Mouse (Mus musculus) ES-E14 (cell line): ENCODE results near the gene Sned1. TPM values are rescaled to one million over a fixed set of nuclear protein-coding genes. Genes with fewer than 3 reads are reported as not detected.

Experiments used
- DNase-seq: peaks from one replicate; pipeline ENCODE4 v3.0.0-alpha.2; 2013; ENCODE audit warnings: low read depth, low spot score
- H3K27ac ChIP-seq: 2 replicates; pipeline ENCODE4 v1.5.1; 2012; ENCODE audit warnings: low read depth, mild to moderate bottlenecking, low read length, moderate library complexity, mixed read lengths; ENCODE audit not compliant: poor library complexity, insufficient read depth, severe bottlenecking
- H3K36me3 ChIP-seq: 2 replicates; pipeline ENCODE4 v1.6.1; 2012; ENCODE audit warnings: mild to moderate bottlenecking, low read length, moderate library complexity, mixed read lengths; ENCODE audit not compliant: control insufficient read depth, poor library complexity, insufficient read depth, severe bottlenecking
- H3K4me1 ChIP-seq, 2 experiments: fragments of 150-350 bp in 1 of 2; sonication (generic) in 1 of 2; 2 replicates each; pipeline ENCODE4 v1.6.1; 2012; ENCODE audit warnings: low read length in 2 of 2, mild to moderate bottlenecking in 1 of 2, mixed read lengths in 1 of 2; ENCODE audit not compliant: control insufficient read depth in 2 of 2, insufficient read depth in 2 of 2, poor library complexity in 1 of 2
- H3K4me3 ChIP-seq, 2 experiments: fragments of 150-350 bp in 1 of 2; sonication (generic) in 1 of 2; 2 replicates each; pipeline ENCODE4 v1.5.1; 2012; ENCODE audit warnings: low read length in 2 of 2, low read depth in 1 of 2, mild to moderate bottlenecking in 1 of 2, mixed read lengths in 1 of 2; ENCODE audit not compliant: insufficient read depth in 1 of 2, poor library complexity in 1 of 2, severe bottlenecking in 1 of 2
- H3K9ac ChIP-seq: 2 replicates; pipeline ENCODE4 v1.6.1; 2012; ENCODE audit warnings: low read depth, mild to moderate bottlenecking, low read length, mixed read lengths; ENCODE audit not compliant: poor library complexity, insufficient read depth, severe bottlenecking
- H3K9me3 ChIP-seq: fragments of 150-350 bp; sonication (generic); 2 replicates; pipeline ENCODE4 v1.6.1; 2012; ENCODE audit warnings: low read depth, mild to moderate bottlenecking, low read length; ENCODE audit not compliant: control insufficient read depth, insufficient read depth
- CHD2 ChIP-seq: IDR thresholded peaks from 2 replicates; pipeline ENCODE4 v1.6.1; 2014; ENCODE audit warnings: mild to moderate bottlenecking, low read depth, low read length, inconsistent platforms
- HCFC1 ChIP-seq: IDR thresholded peaks from 2 replicates; pipeline ENCODE4 v1.6.1; 2012; ENCODE audit warnings: low read length, inconsistent platforms, borderline replicate concordance; ENCODE audit not compliant: insufficient read depth
- MAFK ChIP-seq: IDR thresholded peaks from 2 replicates; pipeline ENCODE4 v1.6.1; 2014; ENCODE audit warnings: mild to moderate bottlenecking, low read depth, low read length, inconsistent platforms; ENCODE audit not compliant: insufficient read depth
- ZC3H11A ChIP-seq: IDR thresholded peaks from 2 replicates; pipeline ENCODE4 v1.6.1; 2012; ENCODE audit warnings: low read depth, mild to moderate bottlenecking, inconsistent platforms, low read length, borderline replicate concordance
- ZNF384 ChIP-seq: IDR thresholded peaks from 2 replicates; pipeline ENCODE4 v1.6.1; 2012; ENCODE audit warnings: low read depth, low read length, inconsistent platforms
- in situ Hi-C, 2 experiments: fragments of 600-800 bp; cut with MboI; formaldehyde crosslinking; loops; one replicate each; pipeline ENCODE4 v1.15.1; 2025; ENCODE audit warnings: low sequenced_read_pairs in 2 of 2, inconsistent platforms in 1 of 2; ENCODE audit not compliant: unreplicated experiment in 2 of 2
- total RNA-seq: library from RNA; depleted of rRNA; stranded (reverse); fragments of 300-350 nt; gene quantifications from 2 replicates; pipeline ENCODE4 v1.2.3, GENCODE M21; 2012

The Sned1 gene
- total RNA-seq, 1 experiment = 11.8 TPM

DNA sequence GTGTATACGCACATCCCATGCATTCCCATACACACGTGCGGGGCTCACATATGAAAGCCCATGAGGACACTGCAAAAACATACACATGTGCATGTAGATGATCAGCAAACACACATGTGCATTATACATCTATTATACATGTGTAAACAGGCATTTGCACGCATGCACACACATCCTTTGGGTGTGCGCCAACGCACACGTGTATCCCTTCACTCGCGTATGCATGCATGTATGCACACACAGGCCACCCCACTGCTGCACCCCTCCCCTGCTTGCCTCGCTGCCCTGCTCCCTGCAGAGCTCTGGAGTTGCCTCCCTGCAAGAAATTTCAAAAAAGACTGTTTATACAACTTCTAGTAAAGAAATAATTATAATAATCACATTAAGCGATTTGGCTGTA, 24.6 kb upstream of the Sned1 start:
- no peak for DNase-seq
- no peak overlapping the region for H3K9ac ChIP-seq
- no peaks in the 10 kb centered on the region for H3K9me3 ChIP-seq
- no peak overlapping the region for H3K27ac ChIP-seq
- no peak overlapping the region for H3K4me3 ChIP-seq
- H3K36me3 ChIP-seq = no peaks in the 10 kb centered on the region
- TF ChIP-seq ZNF384 (no peak), HCFC1 (no peak), MAFK (no peak), CHD2 (no peak), ZC3H11A (no peak)
- in situ Hi-C loops = no loop called here
- H3K4me1 ChIP-seq = peaks cover 4 to 44% of the 10 kb centered on the region in 2 experiments; a peak in 3 of 4 replicates

DNA sequence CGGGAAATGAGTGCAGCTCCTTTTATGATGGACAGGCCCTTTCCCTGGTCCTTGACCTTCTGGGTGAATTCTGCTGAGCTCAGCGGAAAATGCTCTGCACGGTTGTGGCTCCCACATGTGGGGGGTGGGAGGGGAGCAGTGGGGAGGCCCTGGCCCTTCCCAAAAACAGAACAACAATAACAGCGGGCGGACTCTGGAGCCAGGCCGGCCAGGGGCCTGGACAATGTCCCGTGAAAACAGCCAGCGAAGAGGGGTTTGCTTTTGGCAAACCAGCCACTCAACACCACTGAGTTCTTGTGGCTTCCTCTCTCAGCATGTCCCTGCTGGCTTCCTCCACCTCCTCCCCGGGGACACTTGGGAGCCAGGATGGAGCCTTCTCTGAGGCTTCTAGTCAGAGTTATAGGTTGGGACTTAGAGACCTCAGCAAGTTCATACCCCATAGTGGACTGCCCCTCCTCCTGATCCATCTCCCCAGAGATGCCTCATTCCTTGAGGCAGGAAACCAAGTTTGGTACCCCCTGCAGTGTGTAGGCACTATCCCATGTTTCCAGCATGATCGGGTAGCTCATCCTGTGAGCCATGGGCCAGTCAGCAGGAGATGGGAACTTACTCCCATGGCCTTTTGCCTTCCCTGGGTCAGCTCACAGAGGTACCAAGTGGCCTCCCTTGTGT, 24.0 kb upstream of the Sned1 start:
- Histone ChIP-seq H3K9me3 (no peaks in the 10 kb centered on the region), H3K9ac (no peak overlapping the region), H3K4me3 (no peak overlapping the region), H3K4me1 (peaks cover 4 to 41% of the 10 kb centered on the region in 2 experiments; a peak in 3 of 4 replicates), H3K36me3 (no peaks in the 10 kb centered on the region), H3K27ac (no peak overlapping the region)
- DNase-seq = no peak
- TF ChIP-seq CHD2 = no peak
- peak; percentile 95 for TF ChIP-seq MAFK
- TF ChIP-seq ZNF384 = no peak
- no peak for TF ChIP-seq ZC3H11A
- no peak for TF ChIP-seq HCFC1
- in situ Hi-C loops = no loop called here

DNA sequence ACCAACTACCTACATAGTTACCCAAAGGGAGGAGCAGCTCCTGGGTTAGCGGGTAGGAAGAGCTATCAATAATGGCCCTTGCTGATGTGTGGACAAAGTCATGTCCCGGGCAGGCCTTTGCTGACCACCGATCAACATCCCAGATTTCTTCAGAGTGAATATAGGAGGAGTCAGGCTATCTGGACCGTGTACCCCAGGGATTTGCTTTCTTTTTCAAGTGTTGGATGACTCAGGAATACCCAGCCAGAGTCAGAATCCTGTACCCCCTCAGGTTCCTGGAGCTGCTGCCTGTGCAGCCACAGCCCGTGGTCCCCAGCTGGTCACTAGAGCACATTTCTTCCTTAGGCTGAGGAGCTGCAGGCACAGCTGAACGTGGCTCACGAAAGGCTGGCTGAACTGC, 23.2 kb upstream of the Sned1 start:
- Histone ChIP-seq H3K4me1 (peaks cover 5 to 48% of the 10 kb centered on the region in 2 experiments), H3K9ac (no peak overlapping the region), H3K4me3 (no peak overlapping the region), H3K27ac (no peak overlapping the region), H3K9me3 (no peaks in the 10 kb centered on the region), H3K36me3 (no peaks in the 10 kb centered on the region)
- no peak for DNase-seq
- in situ Hi-C loops = no loop called here
- no peak for TF ChIP-seq ZC3H11A
- no peak for TF ChIP-seq MAFK
- no peak for TF ChIP-seq HCFC1
- TF ChIP-seq CHD2 = no peak
- TF ChIP-seq ZNF384 = no peak

GRCm38 (mm10) chr1:93214612-93215011, 21.0 kb upstream of the Sned1 start:
- in situ Hi-C loops = no loop called here
- H3K4me3 ChIP-seq = no peak overlapping the region
- H3K9ac ChIP-seq = no peak overlapping the region
- H3K27ac ChIP-seq = no peak overlapping the region
- H3K9me3 ChIP-seq = no peaks in the 10 kb centered on the region
- no peaks in the 10 kb centered on the region for H3K36me3 ChIP-seq
- peaks cover 8 to 51% of the 10 kb centered on the region in 2 experiments for H3K4me1 ChIP-seq
- no peak for DNase-seq
- no peak for TF ChIP-seq ZNF384
- no peak for TF ChIP-seq MAFK
- no peak for TF ChIP-seq CHD2
- TF ChIP-seq HCFC1 = no peak
- no peak for TF ChIP-seq ZC3H11A
